Mouse (Mus musculus) brown adipose tissue, adult 24 weeks (tissue): ENCODE measurements around the gene Itgb7. TPM values are rescaled to one million over a fixed set of nuclear protein-coding genes. Genes with fewer than 3 reads are reported as not detected.

Experiments used
- H3K27ac ChIP-seq: fragments of 200-500 bp; replicated peaks from 2 replicates; pipeline ENCODE4 v1.5.1; 2012; ENCODE audit warnings: low read depth, mild to moderate bottlenecking, low read length
- H3K4me1 ChIP-seq: fragments of 200-500 bp; 2 replicates; pipeline ENCODE4 v1.6.1; 2012; ENCODE audit warnings: low read length, mixed read lengths; ENCODE audit not compliant: control insufficient read depth, insufficient read depth, insufficient read length
- H3K4me3 ChIP-seq: fragments of 200-500 bp; 2 replicates; pipeline ENCODE4 v1.5.1; 2012; ENCODE audit warnings: low read depth, mild to moderate bottlenecking, low read length, moderate library complexity; ENCODE audit not compliant: insufficient read depth
- polyA plus RNA-seq: library from polyadenylated mRNA; stranded (reverse); fragments of >200 nt; gene quantifications from 2 replicates; pipeline ENCODE4 v1.2.4, GENCODE M21; 2012; ENCODE audit not compliant: missing spikeins, insufficient read depth, insufficient read length

Itgb7 gene
- polyA plus RNA-seq, 1 experiment, result 4.6 TPM

DNA sequence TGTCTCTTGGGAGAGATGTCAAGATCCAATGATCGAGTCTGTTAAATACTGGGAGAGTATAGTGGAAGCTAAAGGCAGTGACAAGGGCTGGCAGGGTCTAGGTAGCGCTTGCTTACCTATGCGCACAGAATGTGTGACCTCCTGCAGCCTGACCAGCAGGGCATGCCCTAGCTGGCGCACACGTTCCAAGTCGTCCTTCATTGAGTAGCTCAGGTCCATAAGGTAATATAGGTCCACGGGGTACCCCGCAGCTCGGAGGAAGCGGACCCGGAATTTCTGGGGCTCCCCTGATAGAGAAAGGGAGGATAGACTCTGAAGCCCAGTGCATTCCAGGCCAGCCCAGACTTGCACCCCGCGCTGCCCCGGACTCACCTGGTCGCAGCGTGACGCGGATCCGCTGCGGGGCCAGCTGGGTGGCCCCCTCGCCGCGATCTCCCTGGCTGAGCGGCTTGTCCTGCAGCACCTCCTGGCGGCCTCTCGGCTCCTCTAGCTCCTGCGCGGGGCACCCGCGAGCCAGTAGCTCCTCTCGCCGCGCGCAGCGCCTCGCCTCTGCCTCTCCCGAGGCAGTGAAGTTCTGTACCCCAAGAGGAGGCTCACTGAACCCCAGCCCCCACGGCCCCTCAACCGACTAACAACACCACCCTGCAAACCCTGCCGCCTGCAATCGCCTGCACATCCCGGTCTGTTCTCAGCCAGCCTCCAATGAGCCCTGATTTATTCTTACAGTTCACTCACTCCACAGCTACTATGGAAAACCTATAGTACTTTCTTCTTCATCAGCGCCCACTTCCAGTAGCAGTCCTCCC lies 7.4 kb downstream of the Itgb7 start:
- Histone ChIP-seq H3K27ac (no peak overlapping the region), H3K4me3 (peak overlapping the region; percentile 49), H3K4me1 (no peaks in the 10 kb centered on the region)

DNA sequence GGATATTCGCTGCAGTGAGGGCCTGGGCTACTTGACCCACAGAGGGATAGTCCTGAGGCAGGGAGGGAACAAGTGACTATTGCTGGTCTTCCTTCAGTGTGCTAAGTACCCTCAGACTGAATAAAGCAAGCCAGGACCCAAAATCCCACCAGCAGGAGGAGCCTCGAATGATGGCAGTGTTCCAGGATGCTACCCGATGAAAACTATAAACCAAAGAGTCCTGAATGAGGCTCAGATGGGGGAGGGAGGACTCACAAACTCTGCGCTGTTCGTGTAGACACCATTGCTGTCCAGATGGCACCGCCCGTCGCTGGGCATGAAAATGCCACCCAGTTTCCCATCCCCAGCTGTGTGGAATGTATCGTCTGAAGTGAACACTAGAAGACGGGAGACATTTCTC lies 9.4 kb downstream of the Itgb7 start:
- no peaks in the 10 kb centered on the region for H3K4me1 ChIP-seq
- no peak overlapping the region for H3K4me3 ChIP-seq
- H3K27ac ChIP-seq, result no peak overlapping the region

DNA sequence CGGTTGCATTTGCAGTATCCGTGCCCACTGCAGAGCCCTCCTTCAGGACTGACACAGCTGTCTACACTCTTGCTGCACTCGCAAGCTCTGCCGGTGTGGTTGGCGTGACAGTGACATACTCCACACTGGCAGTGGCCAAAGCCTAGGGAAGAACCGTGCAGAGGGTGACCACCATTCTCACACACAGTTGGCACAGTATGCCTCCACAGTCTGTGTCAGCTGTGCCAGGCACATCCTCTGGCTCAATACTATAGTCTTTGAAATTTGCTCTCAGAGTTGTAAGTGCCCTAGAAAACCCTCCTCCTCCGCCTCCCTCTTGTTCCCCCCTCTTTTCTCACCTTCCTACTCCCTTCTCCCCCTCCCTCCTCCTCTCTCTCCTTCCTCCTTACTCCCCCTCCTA lies 14.4 kb downstream of the Itgb7 start:
- H3K4me1 ChIP-seq, result no peaks in the 10 kb centered on the region
- no peak overlapping the region for H3K4me3 ChIP-seq
- no peak overlapping the region for H3K27ac ChIP-seq

DNA sequence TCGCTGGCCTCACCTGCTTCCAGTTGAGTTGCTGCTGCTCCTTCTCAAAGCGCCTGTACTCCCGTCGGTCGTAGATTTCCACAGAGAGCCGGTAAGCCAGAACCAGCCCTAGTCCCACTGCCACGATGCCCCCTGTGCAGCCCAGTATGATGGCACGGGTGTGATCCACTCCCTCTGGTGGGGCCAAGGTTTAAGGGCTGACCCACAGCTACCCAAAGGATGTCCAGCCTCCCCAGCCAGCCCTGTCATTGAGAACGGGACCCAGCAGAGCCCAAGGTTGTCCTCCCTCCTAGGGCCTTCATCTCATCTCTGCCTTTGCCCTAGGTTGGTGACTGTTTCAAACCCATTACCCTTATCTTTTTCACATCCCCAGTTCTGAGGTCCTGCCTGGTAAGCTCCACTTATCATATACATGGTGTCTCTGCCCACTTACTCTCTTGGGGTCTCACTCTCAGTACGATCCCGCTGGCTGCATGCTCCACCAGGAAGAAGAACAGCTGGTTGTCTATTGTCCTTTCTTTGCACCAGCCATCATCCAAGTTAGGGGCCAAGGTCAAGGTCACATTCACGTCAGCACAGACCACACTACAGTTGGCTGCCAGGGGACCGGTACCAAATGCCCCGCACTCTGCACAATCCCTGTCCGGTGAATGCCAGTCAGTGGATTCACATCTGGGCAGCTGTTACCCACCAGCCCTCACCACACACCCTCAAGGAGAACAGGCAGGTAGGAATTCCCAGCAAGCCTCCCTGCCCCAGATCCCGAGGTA lies 15.1 kb downstream of the Itgb7 start:
- no peak overlapping the region for H3K27ac ChIP-seq
- no peaks in the 10 kb centered on the region for H3K4me1 ChIP-seq
- no peak overlapping the region for H3K4me3 ChIP-seq

DNA sequence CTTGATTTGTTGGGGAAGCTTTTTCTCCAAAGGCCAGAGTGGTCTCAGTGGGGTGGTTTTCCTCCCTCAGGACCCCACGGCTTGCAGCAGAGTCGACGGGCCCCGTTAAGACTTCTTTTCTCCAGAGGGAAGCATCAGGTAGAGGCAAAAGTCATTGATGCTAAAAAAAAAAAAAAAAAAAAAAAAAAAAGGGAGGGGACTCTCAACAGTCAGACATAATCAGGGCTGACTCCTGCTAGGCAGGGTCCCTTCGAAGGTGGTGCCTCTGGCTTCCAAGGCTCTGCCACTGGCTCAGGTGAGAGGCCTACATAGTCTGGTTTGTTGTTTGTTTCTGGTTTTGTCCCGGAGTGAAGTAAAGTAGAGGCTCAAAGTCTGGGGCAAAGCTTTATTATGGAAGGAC lies 16.1 kb downstream of the Itgb7 start:
- H3K4me1 ChIP-seq, result no peaks in the 10 kb centered on the region
- no peak overlapping the region for H3K27ac ChIP-seq
- no peak overlapping the region for H3K4me3 ChIP-seq

DNA sequence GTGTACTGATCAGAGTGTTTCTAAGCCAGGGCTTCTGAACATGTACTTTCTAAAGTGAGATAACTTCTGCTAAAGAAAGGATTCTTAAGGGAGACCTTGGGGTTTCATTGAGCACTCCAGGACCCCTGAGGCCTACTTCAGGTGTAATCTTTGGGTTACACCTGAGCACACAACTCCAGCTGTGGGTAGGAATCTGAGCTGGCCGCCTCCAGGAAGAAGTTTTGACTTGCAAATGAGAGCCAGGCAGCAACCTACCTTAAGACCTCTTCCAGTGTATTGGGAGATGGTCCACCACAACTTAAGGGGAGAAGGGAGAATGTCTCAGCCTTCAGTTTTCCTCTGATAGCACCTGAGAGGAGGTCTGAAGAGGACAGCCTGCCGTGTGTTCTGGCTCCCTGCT lies 17.6 kb downstream of the Itgb7 start:
- no peak overlapping the region for H3K27ac ChIP-seq
- no peaks in the 10 kb centered on the region for H3K4me1 ChIP-seq
- H3K4me3 ChIP-seq, result no peak overlapping the region

DNA sequence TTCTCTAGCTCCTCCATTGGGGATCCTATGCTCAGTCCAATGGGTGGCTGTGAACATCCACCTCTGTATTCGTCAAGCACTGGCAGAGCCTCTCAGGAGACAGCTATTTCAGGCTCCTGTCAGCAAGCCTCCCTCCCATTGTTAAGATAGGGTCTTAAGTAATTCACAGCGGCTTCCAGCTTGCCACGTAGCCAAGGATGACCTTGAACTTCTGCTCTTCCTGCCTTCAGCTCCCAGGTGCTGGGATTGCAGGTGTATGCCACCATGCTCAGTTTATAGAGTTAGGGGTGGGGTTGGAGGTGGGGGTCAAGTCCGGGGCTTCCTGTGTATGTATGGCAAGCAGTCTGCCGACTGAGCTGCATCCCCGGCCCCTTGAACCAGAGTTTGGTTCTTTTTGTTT lies 19.8 kb downstream of the Itgb7 start:
- H3K27ac ChIP-seq, result no peak overlapping the region
- no peaks in the 10 kb centered on the region for H3K4me1 ChIP-seq
- H3K4me3 ChIP-seq, result no peak overlapping the region

DNA sequence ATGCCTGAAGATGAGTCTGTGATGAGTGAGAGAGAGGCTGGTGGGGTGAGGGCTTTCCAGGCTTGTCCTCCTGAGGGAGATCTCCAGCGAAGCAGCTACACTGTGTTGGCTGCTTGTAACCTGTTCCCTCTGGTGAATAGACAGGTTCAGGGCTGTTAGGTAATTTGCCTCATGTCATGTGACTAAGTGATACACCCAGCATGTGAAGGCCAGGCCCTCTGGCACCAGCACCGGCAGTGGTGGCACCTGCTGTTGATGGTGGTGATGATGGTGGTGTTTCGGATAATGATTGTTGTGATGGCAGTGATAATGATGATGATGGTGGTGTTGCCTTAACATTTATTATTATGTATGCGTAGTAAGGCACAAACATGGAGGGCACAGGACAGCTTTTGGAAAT lies 20.9 kb downstream of the Itgb7 start:
- H3K27ac ChIP-seq, result no peak overlapping the region
- peaks cover 2% of the 10 kb centered on the region for H3K4me1 ChIP-seq
- no peak overlapping the region for H3K4me3 ChIP-seq

DNA sequence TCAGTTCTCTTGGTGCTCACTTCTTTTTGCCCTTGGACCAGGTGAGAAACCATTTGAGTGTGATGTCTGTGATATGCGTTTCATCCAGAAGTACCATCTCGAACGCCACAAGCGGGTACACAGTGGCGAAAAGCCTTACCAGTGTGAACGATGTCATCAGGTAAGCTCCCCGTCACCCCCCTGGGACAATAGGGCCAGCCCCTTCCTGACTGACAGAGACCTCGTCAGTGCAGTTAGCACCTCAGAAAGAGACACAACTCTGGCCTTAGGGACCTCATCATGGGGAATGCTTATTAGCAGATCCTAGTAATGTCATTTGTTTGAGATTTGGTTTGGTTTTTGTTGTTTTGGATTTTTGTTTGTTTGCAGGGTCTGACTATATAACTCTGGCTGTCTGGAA lies 22.6 kb downstream of the Itgb7 start:
- H3K4me1 ChIP-seq, result peaks cover 9% of the 10 kb centered on the region
- no peak overlapping the region for H3K27ac ChIP-seq
- H3K4me3 ChIP-seq, result no peak overlapping the region

DNA sequence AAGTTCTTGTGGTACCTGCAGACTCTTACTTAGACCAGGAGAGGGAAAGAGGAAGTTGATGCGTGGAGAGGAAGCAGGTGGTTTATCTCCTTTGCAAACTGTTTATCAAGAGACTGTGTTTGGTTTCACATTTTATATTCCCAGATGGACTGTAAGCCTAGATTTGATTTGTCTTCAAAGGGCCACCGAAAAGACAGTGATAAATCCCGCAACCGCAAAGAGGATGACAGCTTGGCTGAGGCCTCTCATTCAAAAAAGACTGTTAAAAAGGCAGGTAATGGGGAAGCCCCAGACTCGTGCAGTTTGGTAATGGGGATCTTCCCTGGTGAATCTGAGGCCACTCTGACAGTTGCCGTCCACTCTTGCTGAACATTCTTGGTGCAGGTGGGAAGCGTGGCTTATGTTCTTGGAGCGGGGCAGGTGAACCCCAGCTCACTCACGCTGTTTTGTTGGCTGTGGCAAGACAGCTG lies 23.6 kb downstream of the Itgb7 start:
- no peak overlapping the region for H3K4me3 ChIP-seq
- peaks cover 9% of the 10 kb centered on the region for H3K4me1 ChIP-seq
- H3K27ac ChIP-seq, result no peak overlapping the region

DNA sequence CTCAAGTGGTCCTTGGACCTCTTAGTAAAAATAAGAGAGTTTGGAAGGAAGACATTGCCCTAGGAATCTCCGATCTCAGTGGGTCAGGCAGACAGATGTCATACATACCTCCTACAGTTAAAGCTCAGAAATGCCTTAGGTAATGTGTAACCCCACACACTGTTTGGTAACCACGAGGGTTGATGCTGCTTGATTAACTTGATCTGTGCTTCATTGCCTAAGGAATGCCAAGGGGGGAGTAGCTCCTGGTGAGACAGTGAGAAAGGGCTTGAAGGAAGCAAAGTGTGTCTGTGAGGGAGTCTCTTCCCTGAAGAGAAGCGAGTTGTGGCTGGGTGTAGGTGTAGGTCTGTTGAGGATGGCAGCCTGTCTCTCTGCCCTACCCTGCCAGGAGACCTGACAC lies 24.4 kb downstream of the Itgb7 start:
- Histone ChIP-seq H3K4me3 (no peak overlapping the region), H3K27ac (no peak overlapping the region), H3K4me1 (peaks cover 9% of the 10 kb centered on the region)

DNA sequence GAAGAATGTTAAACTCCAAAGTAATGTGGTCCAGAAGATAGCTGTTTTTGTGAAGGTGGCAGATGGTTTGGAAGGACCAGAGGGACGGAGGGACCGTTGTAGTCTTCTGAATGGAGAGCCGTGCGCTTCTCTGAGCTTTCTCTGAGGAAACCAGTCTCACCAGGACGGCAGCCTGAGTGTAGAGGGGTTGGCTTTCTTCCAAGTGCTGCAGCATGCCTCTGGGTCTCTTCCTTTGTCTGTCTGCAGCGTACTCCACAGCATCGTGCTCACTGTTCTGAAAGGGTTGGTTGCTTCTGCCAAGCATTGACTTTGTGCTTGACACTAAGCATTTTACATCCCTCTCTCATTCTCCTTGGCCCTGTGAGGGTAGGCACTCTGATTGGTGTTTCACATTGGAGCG lies 26.0 kb downstream of the Itgb7 start:
- peak overlapping the region; percentile 2; the same call in 1 of the 2 replicates for H3K4me3 ChIP-seq
- H3K27ac ChIP-seq, result no peak overlapping the region
- peaks cover 9% of the 10 kb centered on the region for H3K4me1 ChIP-seq

DNA sequence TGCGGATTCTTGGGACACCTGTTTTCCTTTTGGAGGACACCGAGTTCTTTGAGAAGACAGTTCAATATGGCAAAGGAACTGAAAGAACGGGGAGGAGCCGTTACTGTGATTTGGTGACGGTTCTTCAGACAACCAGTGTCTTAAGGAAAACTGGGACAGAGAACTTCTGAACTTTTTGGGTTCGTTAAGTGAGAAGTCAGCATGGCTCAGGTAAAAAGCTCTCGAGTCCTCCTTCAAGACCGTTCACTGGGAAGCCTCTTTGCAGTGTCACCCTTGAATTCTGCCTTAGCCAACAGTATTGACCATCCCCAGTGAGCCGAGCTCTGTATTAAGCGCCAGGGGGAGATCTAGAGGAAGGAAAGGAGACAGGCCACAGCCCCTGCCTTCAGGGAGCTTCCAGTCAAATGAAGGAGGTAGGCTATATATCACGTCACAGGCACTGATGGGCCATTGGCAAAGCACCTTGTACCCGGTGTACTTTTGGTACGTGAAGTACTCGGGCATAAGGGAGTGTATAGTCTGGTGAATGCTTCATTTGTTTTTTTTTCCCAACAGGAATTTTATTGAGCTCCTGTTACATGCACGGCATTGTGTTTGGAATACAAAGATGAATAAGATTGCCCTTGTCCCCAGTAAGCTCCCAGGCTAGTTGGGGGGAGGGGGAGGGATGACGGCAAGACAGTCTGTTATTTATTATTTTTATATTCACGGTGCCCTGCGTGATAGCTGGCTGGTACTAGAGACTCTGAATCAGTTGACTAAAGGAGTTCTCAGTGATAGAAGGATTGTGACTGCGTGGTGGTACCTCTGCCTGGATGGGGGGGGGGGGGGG lies 26.9 kb downstream of the Itgb7 start, which contains the start of gene Csad:
Csad (minus strand) TSS at position 51 of the 832 bp plus-strand sequence.
- Histone ChIP-seq H3K4me3 (peak within 1 kb of the TSS; percentile 82), H3K27ac (peak within 1 kb of the TSS; percentile 85), H3K4me1 (peaks cover 9% of the 10 kb centered on the region)

DNA sequence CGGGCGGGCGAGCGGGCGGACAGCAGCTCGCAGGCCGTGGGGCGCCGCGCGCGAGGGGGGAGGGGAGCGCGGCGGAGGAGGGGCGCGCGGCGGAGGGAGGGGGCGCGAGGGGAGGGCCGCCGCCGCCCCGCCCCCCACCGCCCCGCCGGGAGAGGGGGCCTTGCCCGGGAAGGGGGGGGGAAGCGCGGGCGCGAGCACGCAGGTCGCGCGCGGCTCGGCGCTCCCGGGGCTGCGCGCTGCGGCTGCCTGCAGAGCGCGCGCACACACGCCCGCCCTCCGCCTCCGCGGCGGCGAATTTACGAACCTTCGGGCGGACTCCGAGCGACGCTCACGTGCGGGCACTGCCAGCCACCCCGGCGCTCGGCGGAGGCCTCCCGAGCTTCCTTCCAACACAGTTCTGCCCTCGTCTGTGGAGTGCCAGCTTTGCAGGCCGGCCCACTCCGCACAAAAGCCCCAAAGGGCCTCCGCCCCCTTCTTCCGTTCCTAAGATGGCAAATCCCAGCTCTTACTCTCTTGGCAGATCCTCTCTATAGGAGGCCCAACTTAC lies 27.8 kb downstream of the Itgb7 start:
- Histone ChIP-seq H3K27ac (peak overlapping the region; percentile 85), H3K4me1 (peaks cover 11% of the 10 kb centered on the region), H3K4me3 (peak overlapping the region; percentile 82)
